Mouse (Mus musculus): ENCODE data around the gene Il21.

GRCm38 (mm10) chr3:37204556-37204955, 27.9 kb downstream of the Il21 start:
- TF ChIP-seq CTCF (IDR thresholded peaks at IDR 0.05; ENCODE audit: low read depth, low read length) (no peak), GATA1 (IDR thresholded peaks at IDR 0.05; ENCODE audit: borderline replicate concordance, low read length) (no peak), GATA2 (IDR thresholded peaks at IDR 0.05; ENCODE audit: borderline replicate concordance, low read depth, low read length) (no peak), POLR2AphosphoS5 (IDR thresholded peaks at IDR 0.05; ENCODE audit: insufficient replicate concordance, low read depth, low read length) (no peak)
